ENCODE assay signal across 10 mouse cellular contexts in genomic region chr2:26298208-26298855, GRCm38 (mm10). TPM values are rescaled to one million over a fixed set of nuclear protein-coding genes. Genes with fewer than 3 reads are reported as not detected.
DNase-seq lines count a peak whose midpoint lies in the region; ATAC-seq and TF ChIP-seq lines count a peak whose summit lies in the region.
"Had no signal": no experiment of that assay in that cellular context is flagged by ENCODE, and none has a peak within 500 bp of the region (broad histone marks: within the 10 kb centered on the region; RNA-seq: fewer than 3 reads in every experiment).

No protein-coding gene starts in this region.

- no peak overlapping the region for H3K9ac ChIP-seq in MEL (ENCODE audit: control insufficient read depth, low read depth, low read length, poor library complexity, severe bottlenecking)
- H3K9ac ChIP-seq in embryonic facial prominence, embryonic 13.5 days = peak overlapping the region; percentile 46; the same call in 1 of the 2 replicates
- H3K9ac ChIP-seq in hindbrain, postnatal 0 days (replicated peaks; ENCODE audit: low read length) = peak overlapping the region; percentile 40; the same call in 1 of the 2 replicates
- no peak overlapping the region for H3K9ac ChIP-seq in liver, postnatal 0 days (replicated peaks)

- peak; percentile 43 for DNase-seq in embryo, embryonic 10 days (ENCODE audit: low spot score)
- DNase-seq in embryo, embryonic 9.5 days (ENCODE audit: extremely low spot score) = no peak
- DNase-seq in MEL (ENCODE audit: low read depth, low spot score) = peak; percentile 19
- DNase-seq in hindbrain, postnatal 0 days (ENCODE audit: low spot score) = peak; percentile 83
- no peak for DNase-seq in liver, postnatal 0 days
- peak; percentile 67 for DNase-seq in right cerebral cortex, postnatal 4 days
- DNase-seq in ovary, adult 18-20 months (ENCODE audit: low spot score) = no peak

- ATAC-seq in embryonic facial prominence, embryonic 13.5 days (ENCODE audit: insufficient number of reproducible peaks, insufficient read depth, low FRiP score, low TSS enrichment, low read depth) = peak; percentile 74
- peak; percentile 85 for ATAC-seq in hindbrain, postnatal 0 days
- peak; percentile 71 for ATAC-seq in liver, postnatal 0 days

- no peaks in the 10 kb centered on the region for H3K36me3 ChIP-seq in MEL (ENCODE audit: control insufficient read depth in 1 of 2, insufficient read depth in 2 of 2, low read length in 2 of 2)
- H3K36me3 ChIP-seq in embryonic facial prominence, embryonic 13.5 days = no peaks in the 10 kb centered on the region
- H3K36me3 ChIP-seq in hindbrain, postnatal 0 days (ENCODE audit: insufficient read depth, low read length) = no peaks in the 10 kb centered on the region
- no peaks in the 10 kb centered on the region for H3K36me3 ChIP-seq in liver, postnatal 0 days (replicated peaks; ENCODE audit: insufficient read depth, low read length)

- H3K9me3 ChIP-seq in MEL (replicated peaks; ENCODE audit: insufficient read depth, low read length) = no peaks in the 10 kb centered on the region
- no peaks in the 10 kb centered on the region for H3K9me3 ChIP-seq in embryonic facial prominence, embryonic 13.5 days
- H3K9me3 ChIP-seq in hindbrain, postnatal 0 days (ENCODE audit: low read length) = no peaks in the 10 kb centered on the region
- H3K9me3 ChIP-seq in liver, postnatal 0 days (ENCODE audit: low read length) = no peaks in the 10 kb centered on the region

- H3K79me2 ChIP-seq in MEL (ENCODE audit: control insufficient read depth, insufficient read depth, low read length, poor library complexity) = no peaks in the 10 kb centered on the region

- no peak for TF ChIP-seq POLR2A in MEL (IDR thresholded peaks at IDR 0.05; ENCODE audit: control insufficient read depth in 1 of 2, insufficient read depth in 1 of 2, low read depth in 1 of 2, low read length in 2 of 2, poor library complexity in 1 of 2)

- no peaks in the 10 kb centered on the region for H3K4me1 ChIP-seq in MEL (ENCODE audit: control insufficient read depth in 1 of 2, insufficient read depth in 2 of 2, low read length in 2 of 2)
- H3K4me1 ChIP-seq in embryonic facial prominence, embryonic 13.5 days = peaks cover 40% of the 10 kb centered on the region
- peaks cover 37% of the 10 kb centered on the region for H3K4me1 ChIP-seq in hindbrain, postnatal 0 days (ENCODE audit: insufficient read depth, low read length)
- H3K4me1 ChIP-seq in liver, postnatal 0 days (ENCODE audit: insufficient read depth) = no peaks in the 10 kb centered on the region

- no peak overlapping the region for H3K4me3 ChIP-seq in MEL (ENCODE audit: control insufficient read depth in 1 of 2, insufficient read depth in 1 of 2, low read depth in 2 of 2, low read length in 2 of 2)
- peak overlapping the region; percentile 7; the same call in 1 of the 2 replicates for H3K4me3 ChIP-seq in embryonic facial prominence, embryonic 13.5 days
- no peak overlapping the region for H3K4me3 ChIP-seq in hindbrain, postnatal 0 days (ENCODE audit: low read length)
- no peak overlapping the region for H3K4me3 ChIP-seq in liver, postnatal 0 days (ENCODE audit: low read depth, low read length)

- H3K27me3 ChIP-seq in MEL (ENCODE audit: control insufficient read depth in 1 of 2, insufficient read depth in 2 of 2, low read length in 2 of 2) = peaks cover 0 to 6% of the 10 kb centered on the region in 2 experiments
- peaks cover 15% of the 10 kb centered on the region for H3K27me3 ChIP-seq in embryonic facial prominence, embryonic 13.5 days
- H3K27me3 ChIP-seq in hindbrain, postnatal 0 days (ENCODE audit: insufficient read depth, low read length) = no peaks in the 10 kb centered on the region
- H3K27me3 ChIP-seq in liver, postnatal 0 days (ENCODE audit: insufficient read depth, low read length) = 0 out of 2 replicates have a peak, but pooled peaks cover 3% of the 10 kb centered on the region

- H3K27ac ChIP-seq in MEL (ENCODE audit: control insufficient read depth, low read depth, low read length) = no peak overlapping the region
- no peak overlapping the region for H3K27ac ChIP-seq in embryonic facial prominence, embryonic 13.5 days
- peak overlapping the region; percentile 90 for H3K27ac ChIP-seq in hindbrain, postnatal 0 days
- no peak overlapping the region for H3K27ac ChIP-seq in liver, postnatal 0 days (ENCODE audit: low read depth)
- H3K27ac ChIP-seq: macrophage had no signal

- 4% methylated on average over 10 of the region's 10 CpGs for WGBS in embryonic facial prominence, embryonic 13.5 days
- WGBS in hindbrain, postnatal 0 days = 1% methylated on average over 10 of the region's 10 CpGs
- 4% methylated on average over 10 of the region's 10 CpGs for WGBS in liver, postnatal 0 days (ENCODE audit: insufficient replicate concordance)

- TF ChIP-seq EP300 in MEL (IDR thresholded peaks at IDR 0.05; ENCODE audit: low read depth in 1 of 2, low read length in 2 of 2) = no peak
- no peak for TF ChIP-seq EP300 in liver, postnatal 0 days (IDR thresholded peaks at IDR 0.05; ENCODE audit: low read depth)

- TF ChIP-seq RAD21 in MEL (IDR thresholded peaks at IDR 0.05; ENCODE audit: low read depth, low read length) = no peak

- no peak for TF ChIP-seq CTCF in MEL (IDR thresholded peaks at IDR 0.05 in 2 of 3, conservative IDR thresholded peaks at IDR 0.05 in 1 of 3; ENCODE audit: control insufficient read depth in 1 of 3, insufficient read depth in 1 of 3, low read depth in 2 of 3, low read length in 3 of 3, poor library complexity in 1 of 3, severe bottlenecking in 1 of 3)
- peak; percentile 41 for TF ChIP-seq CTCF in hindbrain, postnatal 0 days (IDR thresholded peaks at IDR 0.05; ENCODE audit: low read depth)
- no peak for TF ChIP-seq CTCF in liver, postnatal 0 days (IDR thresholded peaks at IDR 0.05; ENCODE audit: low read depth)

- peak overlapping the region; percentile 35 for H3K4me2 ChIP-seq in embryonic facial prominence, embryonic 13.5 days
- peak overlapping the region; percentile 24 for H3K4me2 ChIP-seq in hindbrain, postnatal 0 days (ENCODE audit: low read depth, low read length)
- no peak overlapping the region for H3K4me2 ChIP-seq in liver, postnatal 0 days (ENCODE audit: low read depth, low read length)

TF ChIP-seq in MEL, 35 proteins besides CTCF, POLR2A, EP300 and RAD21:
- TF ChIP-seq TBP (IDR thresholded peaks at IDR 0.05; ENCODE audit: low read depth, low read length) = no peak
- TF ChIP-seq RCOR1 (IDR thresholded peaks at IDR 0.05; ENCODE audit: low read depth, low read length) = no peak

RNA-seq across cellular contexts. Expression of gene Ccdc187, which starts 4.0 kb away (rescaled TPM):
- total RNA-seq in MEL (2012; rRNA removed) = not detected in 2 replicates
- polyA plus RNA-seq in MEL (2012; ENCODE audit: insufficient read depth in 1 of 2, insufficient read length in 2 of 2, low read depth in 1 of 2, low replicate concordance in 2 of 2, missing spikeins in 1 of 2) = not detected
- 0.10 and 0.28 TPM in 2 replicates for polyA plus RNA-seq in embryonic facial prominence, embryonic 13.5 days (2015; fragmentation: Nextera tagmentation; extraction: Ambion mirVana)
- 1.3 and 2.7 TPM in 2 replicates for total RNA-seq in hindbrain, postnatal 0 days (2014; rRNA removed)
- polyA plus RNA-seq in hindbrain, postnatal 0 days (2015; fragmentation: Nextera tagmentation; extraction: Ambion mirVana) = 0.18 TPM in 2 replicates
- 0.01 TPM in 1 of 2 replicates, not detected in the other for polyA plus RNA-seq in liver, postnatal 0 days (2015; fragmentation: Nextera tagmentation; extraction: Ambion mirVana)
- total RNA-seq: CH12.LX had no signal
- polyA plus RNA-seq: macrophage had no signal

RNA-seq across cellular contexts. Expression of gene Gpsm1, which starts 17.0 kb away (rescaled TPM):
- 1.4 and 1.7 TPM in 2 replicates for total RNA-seq in MEL (2012; rRNA removed)
- 1 to 10 TPM in 1 of 2 experiments, not detected in 1; 6.9 TPM for polyA plus RNA-seq in MEL (2012; ENCODE audit: insufficient read depth in 1 of 2, insufficient read length in 2 of 2, low read depth in 1 of 2, low replicate concordance in 2 of 2, missing spikeins in 1 of 2)
- polyA plus RNA-seq in embryonic facial prominence, embryonic 13.5 days (2015; fragmentation: Nextera tagmentation; extraction: Ambion mirVana) = 54.8 and 57.0 TPM in 2 replicates
- 310 and 330 TPM in 2 replicates for total RNA-seq in hindbrain, postnatal 0 days (2014; rRNA removed)
- 147 and 155 TPM in 2 replicates for polyA plus RNA-seq in hindbrain, postnatal 0 days (2015; fragmentation: Nextera tagmentation; extraction: Ambion mirVana)
- 1.9 TPM in 2 replicates for polyA plus RNA-seq in liver, postnatal 0 days (2015; fragmentation: Nextera tagmentation; extraction: Ambion mirVana)

RNA-seq across cellular contexts. Expression of gene Dnlz, which starts 53.6 kb away (rescaled TPM):
- 17.4 and 21.8 TPM in 2 replicates for total RNA-seq in MEL (2012; rRNA removed)
- 10 to 100 TPM in 1 of 2 experiments, not detected in 1; 27.7 TPM for polyA plus RNA-seq in MEL (2012; ENCODE audit: insufficient read depth in 1 of 2, insufficient read length in 2 of 2, low read depth in 1 of 2, low replicate concordance in 2 of 2, missing spikeins in 1 of 2)
- polyA plus RNA-seq in embryonic facial prominence, embryonic 13.5 days (2015; fragmentation: Nextera tagmentation; extraction: Ambion mirVana) = 31.4 and 32.1 TPM in 2 replicates
- total RNA-seq in hindbrain, postnatal 0 days (2014; rRNA removed) = 38.2 and 38.5 TPM in 2 replicates
- polyA plus RNA-seq in hindbrain, postnatal 0 days (2015; fragmentation: Nextera tagmentation; extraction: Ambion mirVana) = 25.6 and 28.2 TPM in 2 replicates
- polyA plus RNA-seq in liver, postnatal 0 days (2015; fragmentation: Nextera tagmentation; extraction: Ambion mirVana) = 7.5 and 7.9 TPM in 2 replicates

Comparison
In these comparisons a context has a peak if more than half of its experiments do, and no peak if none do; other contexts are left out.
1. DNase-seq: peak in embryo, embryonic 10 days (single experiment), MEL (single experiment), hindbrain, postnatal 0 days (single experiment) and right cerebral cortex, postnatal 4 days (single experiment); none in embryo, embryonic 9.5 days (single experiment), liver, postnatal 0 days (single experiment) and ovary, adult 18-20 months (single experiment).
2. H3K9ac ChIP-seq: peak in embryonic facial prominence, embryonic 13.5 days (single experiment) and hindbrain, postnatal 0 days (single experiment); none in MEL (single experiment) and liver, postnatal 0 days (single experiment).
3. Peak in every context shown above with its lines, with median percentiles within 50 percentile points of each other: ATAC-seq.